Mouse (Mus musculus) heart, adult 2 months (tissue): ENCODE results near the gene Inpp5d. TPM values are rescaled to one million over a fixed set of nuclear protein-coding genes. Genes with fewer than 3 reads are reported as not detected.

ENCODE experiments used
- DNase-seq, 2 experiments: peaks; one replicate each; pipeline ENCODE4 v3.0.0; 2021
- H3K27ac ChIP-seq: fragments of 200-600 bp; 2 replicates; pipeline ENCODE4 v1.8.1; 2022
- H3K27me3 ChIP-seq: fragments of 200-500 bp; 2 replicates; pipeline ENCODE4 v1.6.1; 2012; ENCODE audit warnings: mild to moderate bottlenecking, low read length, inconsistent platforms, mixed read lengths; ENCODE audit not compliant: control insufficient read depth, insufficient read depth
- H3K36me3 ChIP-seq: fragments of 200-500 bp; 2 replicates; pipeline ENCODE4 v1.6.1; 2012; ENCODE audit warnings: low read length, inconsistent platforms; ENCODE audit not compliant: control insufficient read depth, insufficient read depth
- H3K4me1 ChIP-seq: fragments of 200-500 bp; 2 replicates; pipeline ENCODE4 v1.6.1; 2011; ENCODE audit warnings: low read length; ENCODE audit not compliant: control insufficient read depth, insufficient read depth
- H3K4me3 ChIP-seq: fragments of 200-600 bp; 2 replicates; pipeline ENCODE4 v1.8.1; 2022
- H3K79me2 ChIP-seq: fragments of 200-500 bp; replicated peaks from 2 replicates; pipeline ENCODE4 v1.6.1; 2012; ENCODE audit warnings: mild to moderate bottlenecking, inconsistent platforms, low read length, moderate library complexity, mixed read lengths; ENCODE audit not compliant: control insufficient read depth, insufficient read depth
- H3K9ac ChIP-seq: fragments of 200-500 bp; 2 replicates; pipeline ENCODE4 v1.6.1; 2012; ENCODE audit warnings: low read depth, mild to moderate bottlenecking, control low read depth, inconsistent platforms, low read length, mixed read lengths
- CTCF ChIP-seq: fragments of 200-600 bp; IDR thresholded peaks from 2 replicates; pipeline ENCODE4 v1.8.1; 2022; ENCODE audit warnings: antibody characterized with exemption, mild to moderate bottlenecking, moderate library complexity
- EP300 ChIP-seq: fragments of 200-500 bp; IDR thresholded peaks from 2 replicates; pipeline ENCODE4 v1.6.1; 2011; ENCODE audit warnings: low read depth, low read length, control low read depth; ENCODE audit not compliant: insufficient read depth
- POLR2A ChIP-seq: fragments of 200-500 bp; IDR thresholded peaks from 2 replicates; pipeline ENCODE4 v1.6.1; 2011; ENCODE audit warnings: mild to moderate bottlenecking, low read depth, low read length, control low read depth; ENCODE audit not compliant: insufficient read depth
- WGBS: fragments of 180-500 bp; shearing (Covaris S2); methylation state at CpG from one replicate; pipeline ENCODE4 v1.1.7; 2018; 5-methylcytosine and 5-hydroxymethylcytosine counted together
- intact Hi-C: fragments of 180-260 bp; cut with DNase I; formaldehyde crosslinking; loops from one replicate; pipeline ENCODE4 v1.15.1; 2025
- polyA plus RNA-seq: library from polyadenylated mRNA; depleted of rRNA; stranded (reverse); fragments of >200 nt; gene quantifications from 2 replicates; pipeline ENCODE4 v1.2.3, GENCODE M21; 2012
- total RNA-seq, 2 experiments: library from RNA; stranded (reverse); gene quantifications; 2 replicates each; pipeline ENCODE4 v1.2.3; 2021

Gene Inpp5d
- total and polyA plus RNA-seq, 3 experiments, result 13.2 to 13.8 (median 13.5) TPM

- no peak overlapping the region for H3K27ac ChIP-seq
- intact Hi-C loops, result no loop called here
Measured at GRCm38 (mm10) chr1:87706361-87706760, 86.2 kb downstream of the Inpp5d start.

GRCm38 (mm10) chr1:87709020-87709419 is 88.9 kb downstream of the Inpp5d start:
- intact Hi-C loops, result no loop called here

More at GRCm38 (mm10) chr1:87706361-87706760, 86.2 kb downstream of the Inpp5d start:
- Histone ChIP-seq H3K4me3 (no peak overlapping the region), H3K27me3 (no peaks in the 10 kb centered on the region), H3K9ac (no peak overlapping the region), H3K4me1 (no peaks in the 10 kb centered on the region), H3K79me2 (no peaks in the 10 kb centered on the region), H3K36me3 (no peaks in the 10 kb centered on the region)
- 91% methylated on average over 3 of the region's 3 CpGs for WGBS
- DNase-seq, result no peak
- TF ChIP-seq POLR2A, result no peak
- no peak for TF ChIP-seq CTCF
- TF ChIP-seq EP300, result no peak

GRCm38 (mm10) chr1:87709661-87710270 is 89.7 kb downstream of the Inpp5d start:
- WGBS, result 89% methylated on average over 7 of the region's 7 CpGs
- TF ChIP-seq POLR2A (no peak), CTCF (no peak), EP300 (no peak)
- intact Hi-C loops, result no loop called here

More at GRCm38 (mm10) chr1:87709020-87709419, 88.9 kb downstream of the Inpp5d start:
- Histone ChIP-seq H3K36me3 (no peaks in the 10 kb centered on the region), H3K4me3 (no peak overlapping the region), H3K79me2 (no peaks in the 10 kb centered on the region), H3K9ac (no peak overlapping the region), H3K27me3 (no peaks in the 10 kb centered on the region), H3K4me1 (no peaks in the 10 kb centered on the region), H3K27ac (no peak overlapping the region)
- DNase-seq, result no peak
- 60% methylated on average over 6 of the region's 6 CpGs for WGBS
- TF ChIP-seq EP300, result no peak
- no peak for TF ChIP-seq POLR2A
- TF ChIP-seq CTCF, result no peak

GRCm38 (mm10) chr1:87711938-87712613 is 92.0 kb downstream of the Inpp5d start:
- no peak overlapping the region for H3K4me3 ChIP-seq
- no peak for DNase-seq
- H3K27me3 ChIP-seq, result no peaks in the 10 kb centered on the region
- H3K79me2 ChIP-seq, result no peaks in the 10 kb centered on the region
- no peak for TF ChIP-seq CTCF
- TF ChIP-seq EP300, result no peak
- TF ChIP-seq POLR2A, result no peak
- no peaks in the 10 kb centered on the region for H3K36me3 ChIP-seq
- H3K4me1 ChIP-seq, result no peaks in the 10 kb centered on the region
- H3K27ac ChIP-seq, result no peak overlapping the region
- no peak overlapping the region for H3K9ac ChIP-seq
- 72% methylated on average over 10 of the region's 10 CpGs for WGBS
- intact Hi-C loops, result no loop called here

More at GRCm38 (mm10) chr1:87709661-87710270, 89.7 kb downstream of the Inpp5d start:
- Histone ChIP-seq H3K9ac (no peak overlapping the region), H3K79me2 (no peaks in the 10 kb centered on the region), H3K27me3 (no peaks in the 10 kb centered on the region), H3K4me3 (no peak overlapping the region), H3K27ac (no peak overlapping the region), H3K36me3 (no peaks in the 10 kb centered on the region), H3K4me1 (no peaks in the 10 kb centered on the region)
- DNase-seq, result no peak

GRCm38 (mm10) chr1:87712614-87712971 is 92.5 kb downstream of the Inpp5d start:
- no peak for DNase-seq
- 82% methylated on average over 1 of the region's 1 CpGs for WGBS
- Histone ChIP-seq H3K27ac (no peak overlapping the region), H3K4me1 (no peaks in the 10 kb centered on the region), H3K9ac (no peak overlapping the region), H3K79me2 (no peaks in the 10 kb centered on the region), H3K27me3 (no peaks in the 10 kb centered on the region), H3K36me3 (no peaks in the 10 kb centered on the region), H3K4me3 (no peak overlapping the region)
- intact Hi-C loops, result no loop called here
- TF ChIP-seq POLR2A, result no peak
- no peak for TF ChIP-seq EP300
- TF ChIP-seq CTCF, result no peak

GRCm38 (mm10) chr1:87721382-87721781 is 101.3 kb downstream of the Inpp5d start:
- TF ChIP-seq EP300 (0 out of 2 replicates have a peak, but pooled peaks have one; percentile 17), CTCF (peak; percentile 64), POLR2A (no peak)
- no peak overlapping the region for H3K4me3 ChIP-seq
- no peak overlapping the region for H3K9ac ChIP-seq
- no peak overlapping the region for H3K27ac ChIP-seq
- DNase-seq, result peak; percentile 15 to 36
- H3K27me3 ChIP-seq, result no peaks in the 10 kb centered on the region
- H3K36me3 ChIP-seq, result no peaks in the 10 kb centered on the region
- H3K4me1 ChIP-seq, result no peaks in the 10 kb centered on the region
- intact Hi-C loops, result loop anchor here (5.0 kb wide), 1 partner anchor 249 kb away; the partner anchor contains the start of gene Snorc
- H3K79me2 ChIP-seq, result no peaks in the 10 kb centered on the region
- 29% methylated on average over 8 of the region's 8 CpGs for WGBS
